Mouse (Mus musculus): ENCODE data around the gene Dpep2nb.

GRCm38 (mm10) chr8:105959350-105959749 is 46.4 kb downstream of the Dpep2nb start:
- TF ChIP-seq CTCF (conservative IDR thresholded peaks at IDR 0.05; ENCODE audit: insufficient read depth, insufficient read length, low read depth, low read length) (no peak), POLR2A (IDR thresholded peaks at IDR 0.05; ENCODE audit: low read depth, low read length) (no peak)

All from kidney, adult 2 months (tissue).